Mouse (Mus musculus) kidney, postnatal 36 days (tissue): ENCODE results near the gene Scgb2b20.
"Not testable (repeated sequence)": the region's sequence is repeated elsewhere in the genome, so short reads cannot be mapped to it uniquely, and the experiment has no call there.

ENCODE experiments used
- DNase-seq, 2 experiments: peaks; one replicate each; pipeline ENCODE4 v3.0.0; 2021 to 2022; ENCODE audit warnings: mixed read lengths in 2 of 2

The Scgb2b20 gene

DNA sequence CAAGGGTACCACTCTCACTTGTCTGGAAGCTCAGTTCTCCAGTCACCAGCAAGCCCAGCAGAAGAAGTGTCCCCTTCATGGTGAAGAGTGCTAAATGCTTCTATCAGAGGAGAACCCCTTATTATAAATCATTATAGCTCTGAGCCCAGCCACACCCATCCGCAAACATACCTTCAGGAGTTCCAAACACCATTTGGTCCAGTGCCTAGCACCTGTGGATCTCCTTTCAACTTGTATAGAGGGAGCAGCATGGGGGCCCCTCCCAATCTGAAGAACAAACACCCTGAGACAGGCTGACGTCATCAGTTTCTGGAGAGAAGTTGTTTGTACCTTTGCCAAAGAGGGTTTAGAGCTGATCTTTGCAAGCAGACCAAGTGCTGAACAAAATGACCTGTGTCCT, at the start of gene Scgb2b20:
TSS of gene Scgb2b20 (minus strand) at position 101 of the 400 bp plus-strand sequence.
- not testable (repeated sequence) for DNase-seq

DNA sequence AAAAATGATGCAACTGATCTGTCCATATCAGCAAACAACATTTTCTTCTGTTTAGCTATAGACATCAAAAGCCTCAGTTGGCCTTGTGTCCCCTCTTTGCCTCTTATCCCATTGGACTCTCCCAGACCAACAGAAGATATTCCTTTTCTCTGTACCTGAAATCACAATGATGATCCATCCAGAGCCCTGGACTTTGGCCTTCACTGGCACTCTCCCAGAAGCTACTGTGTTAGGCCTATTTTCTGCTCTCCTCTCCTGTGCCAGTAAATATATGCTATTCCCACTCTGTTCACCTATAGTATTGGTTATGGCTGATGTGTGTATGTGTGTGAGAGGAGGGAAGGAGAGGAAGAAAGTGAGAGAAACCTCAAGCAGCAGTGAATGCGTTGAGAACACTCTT, 43.6 kb upstream of the Scgb2b20 start:
- not testable (repeated sequence) for DNase-seq

DNA sequence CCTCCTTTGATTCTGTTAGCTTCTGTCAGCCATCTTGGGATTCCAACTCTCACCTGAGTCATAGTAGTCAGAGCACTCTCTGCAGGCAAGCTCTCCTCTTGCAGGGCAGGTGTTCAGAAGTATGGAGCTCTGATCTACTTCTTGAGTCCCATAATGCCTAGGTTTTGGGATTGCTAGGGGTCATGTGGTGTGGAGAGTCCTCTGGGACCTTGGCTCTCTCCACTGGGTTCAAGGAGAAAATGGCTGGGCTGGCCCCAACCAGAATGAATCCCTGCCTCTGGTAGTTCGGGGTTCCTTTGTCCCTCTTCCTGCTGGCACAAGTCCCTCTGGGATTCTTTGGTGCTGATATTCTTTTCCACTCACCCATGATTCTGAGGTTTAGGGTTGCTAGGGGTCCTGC, 35.5 kb upstream of the Scgb2b20 start:
- DNase-seq, result no peak

DNA sequence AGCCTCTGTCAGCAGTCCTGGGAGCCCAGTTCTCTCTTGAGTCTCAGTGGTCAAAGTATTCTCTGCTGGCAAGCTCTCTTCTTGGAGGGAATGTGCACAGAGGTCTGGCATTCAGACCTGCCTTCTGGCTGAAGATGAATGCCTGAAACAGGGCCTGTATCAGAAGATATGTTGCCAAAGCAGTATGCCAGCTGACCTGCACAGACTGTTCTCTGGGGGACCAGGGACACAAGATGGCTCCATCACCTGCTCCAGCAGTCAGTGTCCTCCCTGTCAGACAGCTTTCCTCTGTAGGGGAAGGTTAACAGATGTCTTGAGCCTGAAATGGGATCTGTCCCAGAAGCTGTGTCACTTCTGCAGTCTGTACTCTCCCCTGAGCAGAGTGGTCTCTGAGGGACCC, 33.6 kb upstream of the Scgb2b20 start:
- not testable (repeated sequence) for DNase-seq

DNA sequence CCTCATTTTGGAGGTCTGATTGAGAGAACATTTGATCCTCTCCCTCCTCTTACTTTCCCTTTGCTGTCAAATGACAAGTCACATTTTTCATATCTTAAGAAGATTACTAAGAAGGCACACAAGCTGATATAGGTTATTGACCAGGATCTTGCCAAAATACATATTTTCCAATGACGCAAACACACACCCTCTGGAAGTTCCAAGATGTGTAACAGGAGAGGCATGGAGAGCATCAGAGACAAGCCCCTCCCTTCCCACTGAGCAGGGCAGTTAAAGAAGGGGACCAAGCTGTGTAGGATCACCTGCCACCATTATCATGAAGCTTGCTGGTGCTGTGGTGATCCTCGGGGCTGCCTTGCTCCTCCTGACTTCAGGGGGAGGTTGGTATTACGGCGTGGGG, 6.8 kb upstream of the Scgb2b20 start, which contains the start of gene Scgb1b20:
TSS of gene Scgb1b20 (plus strand) at position 301 of the 400 bp plus-strand sequence.
- DNase-seq, result not testable (repeated sequence)
